Mouse (Mus musculus) telencephalon, adult 2 months (tissue): ENCODE results near the gene Ccdc61.
A peak's percentile ranks its signal among the peaks of the same experiment; 100 is the strongest.

Experiments
- DNase-seq: peaks from one replicate; pipeline ENCODE4 v3.0.0-alpha.2; 2011; ENCODE audit warnings: low read depth, low spot score

Gene Ccdc61

GRCm38 (mm10) chr7:18910241-18910831, at the start of gene Ccdc61:
TSS of gene Ccdc61 (minus strand) at chr7:18910415.
- DNase-seq, result peak; percentile 100

GRCm38 (mm10) chr7:18959446-18959845, 49.2 kb upstream of the Ccdc61 start:
- DNase-seq, result no peak

GRCm38 (mm10) chr7:18958384-18958766, 48.2 kb upstream of the Ccdc61 start:
- DNase-seq, result no peak

GRCm38 (mm10) chr7:18957569-18958383, 47.6 kb upstream of the Ccdc61 start:
- DNase-seq, result peak; percentile 32

- no peak for DNase-seq
Observed at GRCm38 (mm10) chr7:18951397-18951796, 41.2 kb upstream of the Ccdc61 start.

- DNase-seq, result no peak
Observed at GRCm38 (mm10) chr7:18950523-18951315, 40.5 kb upstream of the Ccdc61 start.

- peak; percentile 42 for DNase-seq
Observed at GRCm38 (mm10) chr7:18949781-18950522, 39.7 kb upstream of the Ccdc61 start.

GRCm38 (mm10) chr7:18948151-18948550, 37.9 kb upstream of the Ccdc61 start:
- no peak for DNase-seq

- DNase-seq, result no peak
Observed at GRCm38 (mm10) chr7:18942815-18943214, 32.6 kb upstream of the Ccdc61 start.

GRCm38 (mm10) chr7:18942376-18942775, 32.2 kb upstream of the Ccdc61 start:
- no peak for DNase-seq

GRCm38 (mm10) chr7:18927759-18928158, 17.5 kb upstream of the Ccdc61 start:
- no peak for DNase-seq

- DNase-seq, result no peak
Observed at GRCm38 (mm10) chr7:18926911-18927310, 16.7 kb upstream of the Ccdc61 start.

- DNase-seq, result no peak
Observed at GRCm38 (mm10) chr7:18926041-18926790, 16.0 kb upstream of the Ccdc61 start.

- peak; percentile 94 for DNase-seq
Observed at GRCm38 (mm10) chr7:18925162-18925938, 15.1 kb upstream of the Ccdc61 start, which contains the start of gene Nova2. TSS of gene Nova2 (plus strand) at chr7:18925888.

GRCm38 (mm10) chr7:18924321-18924720, 14.1 kb upstream of the Ccdc61 start:
- no peak for DNase-seq

- peak; percentile 53 for DNase-seq
Observed at GRCm38 (mm10) chr7:18923711-18924191, 13.5 kb upstream of the Ccdc61 start.

GRCm38 (mm10) chr7:18923267-18923666, 13.1 kb upstream of the Ccdc61 start:
- DNase-seq, result peak; percentile 65

GRCm38 (mm10) chr7:18922807-18923206, 12.6 kb upstream of the Ccdc61 start:
- peak; percentile 94 for DNase-seq

- peak; percentile 93 for DNase-seq
Observed at GRCm38 (mm10) chr7:18921069-18921468, 10.9 kb upstream of the Ccdc61 start.

- DNase-seq, result no peak
Observed at GRCm38 (mm10) chr7:18917931-18918330, 7.7 kb upstream of the Ccdc61 start.
